Mouse (Mus musculus) small intestine, adult 2 months (tissue): Measurements from ENCODE around the gene Ttpal.

Experiments
- CTCF ChIP-seq: fragments of 200-500 bp; IDR thresholded peaks from 2 replicates; pipeline ENCODE4 v1.5.1; 2012; ENCODE audit warnings: low read depth, mild to moderate bottlenecking, control low read depth, inconsistent platforms, low read length, moderate library complexity, mixed read lengths; ENCODE audit not compliant: insufficient replicate concordance, insufficient read length; ENCODE audit errors: extremely low read depth
- POLR2A ChIP-seq: fragments of 200-500 bp; IDR thresholded peaks from 2 replicates; pipeline ENCODE4 v1.6.1; 2012; ENCODE audit warnings: low read depth, mild to moderate bottlenecking, control low read depth, inconsistent platforms, low read length, moderate library complexity

DNA sequence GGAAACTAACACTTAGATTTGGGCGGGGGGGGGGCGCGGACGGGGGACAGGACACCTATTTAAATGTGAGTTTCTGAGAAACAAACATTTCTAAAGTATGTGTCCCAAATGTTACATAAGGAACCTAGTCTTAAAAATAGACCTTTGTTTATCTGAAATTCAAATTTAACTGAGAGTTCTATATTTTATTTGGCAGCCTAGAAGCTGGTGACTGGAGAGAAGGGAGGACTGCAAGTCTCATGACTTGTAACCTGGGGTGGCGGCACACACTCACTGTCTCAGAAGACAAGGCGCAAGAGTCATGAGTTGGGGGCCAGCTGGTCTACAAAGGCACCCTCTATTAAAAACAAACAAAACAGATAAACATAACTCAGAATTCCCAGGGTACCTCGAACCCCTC is 1.0 kb upstream of the Ttpal start:
- no peak for TF ChIP-seq CTCF
- TF ChIP-seq POLR2A: no peak
